Comparison of ENCODE assay signal across 8 mouse cellular contexts in the genomic region with DNA sequence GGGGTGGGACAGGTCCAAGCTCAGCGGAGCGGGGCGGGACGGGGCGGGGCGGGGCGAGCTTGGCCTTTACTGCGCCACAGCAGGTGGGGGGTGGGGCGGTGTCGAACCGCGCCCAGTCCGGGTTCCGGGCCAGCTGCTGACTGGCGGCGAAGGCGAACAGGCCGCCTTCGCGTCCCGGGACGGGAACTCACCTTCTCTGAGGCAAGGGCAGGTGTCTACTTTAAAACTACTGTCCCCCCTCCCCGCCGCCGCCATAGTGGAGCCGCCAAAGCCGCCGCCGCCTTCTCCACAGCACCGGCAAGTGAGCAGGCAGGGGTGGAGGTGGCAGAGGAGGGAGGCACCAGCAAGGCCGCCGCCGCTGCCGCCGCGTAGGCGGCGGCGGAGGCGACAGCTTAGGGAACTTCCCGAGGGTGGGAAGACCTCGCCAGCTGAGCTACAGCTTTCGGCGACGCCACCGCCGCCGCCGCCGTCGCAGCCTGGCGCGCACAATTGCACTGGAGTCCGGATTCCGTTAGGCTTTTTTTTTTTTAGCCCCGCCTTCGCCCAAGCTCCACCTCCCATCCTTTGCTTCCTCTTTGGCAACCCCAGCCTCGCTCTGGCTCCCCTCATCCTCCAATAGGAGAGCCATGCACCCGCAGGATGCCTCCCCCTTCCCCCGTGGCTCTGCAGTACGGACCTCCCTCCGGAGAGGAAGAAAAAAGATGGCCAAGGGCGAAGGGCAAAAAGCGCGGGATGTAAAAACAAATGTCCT. TPM values are rescaled to one million over a fixed set of nuclear protein-coding genes. Genes with fewer than 3 reads are reported as not detected.
DNase-seq lines count a peak whose midpoint lies in the region; ATAC-seq and TF ChIP-seq lines count a peak whose summit lies in the region.

A gene (minus strand): TSS at position 490 of the 751 bp plus-strand sequence.

- H3K27me3 ChIP-seq in megakaryocyte, embryonic 14.5 days (replicated peaks) = peaks cover 6% of the 10 kb centered on the region

- TF ChIP-seq POLR2A in cortical plate, adult 2 months (IDR thresholded peaks at IDR 0.05; ENCODE audit: extremely low read depth, insufficient read depth, low read length) = peak; percentile 46; the same call in 1 of the 2 replicates

- no peaks in the 10 kb centered on the region for H3K9me3 ChIP-seq in megakaryocyte, embryonic 14.5 days

- no peak for TF ChIP-seq CTCF in cortical plate, adult 2 months (IDR thresholded peaks at IDR 0.05; ENCODE audit: extremely low read depth, insufficient read depth, low read length)

- peak within 1 kb of the TSS; percentile 57 for H3K4me3 ChIP-seq in cortical plate, adult 2 months (ENCODE audit: insufficient read depth, low read length)
- H3K4me3 ChIP-seq in megakaryocyte, embryonic 14.5 days (replicated peaks) = peak within 1 kb of the TSS; percentile 93

- peak; percentile 79 to 88 for DNase-seq in gastrocnemius, adult 8-10 months (ENCODE audit: low spot score in 2 of 2)
- DNase-seq in hindlimb bud, embryonic 11.5 days (ENCODE audit: extremely low spot score, low read depth, low spot score) = peak; percentile 63
- DNase-seq in left cerebral cortex, adult 8-10 months (ENCODE audit: low spot score in 2 of 2) = peak; percentile 61 to 92
- peak; percentile 93 to 96 for DNase-seq in right cerebral cortex, postnatal 10 days (ENCODE audit: low spot score in 2 of 2)
- DNase-seq in urinary bladder, postnatal 25 days (ENCODE audit: low spot score) = peak; percentile 70

- peak; percentile 96 for ATAC-seq in activated CD4-positive, CD25-positive, alpha-beta regulatory T cell, adult 4 months

- no peaks in the 10 kb centered on the region for H3K4me1 ChIP-seq in cortical plate, adult 2 months (ENCODE audit: control insufficient read depth, insufficient read depth, low read length)
- peaks cover 9% of the 10 kb centered on the region; the same call in 1 of the 2 replicates for H3K4me1 ChIP-seq in megakaryocyte, embryonic 14.5 days

- H3K36me3 ChIP-seq in megakaryocyte, embryonic 14.5 days (replicated peaks; ENCODE audit: low read length) = peaks cover 2% of the 10 kb centered on the region

- H3K27ac ChIP-seq in cortical plate, adult 2 months (ENCODE audit: insufficient read depth, low read length) = peak within 1 kb of the TSS; percentile 99

RNA-seq across cellular contexts. Expression of the gene that starts here (rescaled TPM):
- polyA plus RNA-seq in activated CD4-positive, CD25-positive, alpha-beta regulatory T cell, adult 4 months (2017; shearing (Covaris generic)) = 1 to 10 TPM; 5.2 to 5.8 TPM
- polyA plus RNA-seq in cortical plate, adult 2 months (2012; rRNA removed) = 6.1 TPM in 2 replicates
- under 1 TPM; 0.22 to 0.94 (median 0.78) TPM for total RNA-seq in gastrocnemius, adult 8-10 months (2022)
- 10 to 100 TPM; 11.4 to 14.7 (median 13.4) TPM for total RNA-seq in left cerebral cortex, adult 8-10 months (2022)
- 0.46 and 3.3 TPM in 2 replicates for polyA plus RNA-seq in megakaryocyte, embryonic 14.5 days (2012; ENCODE audit: insufficient read depth, low replicate concordance)

Comparison
In these comparisons a context has a peak if more than half of its experiments do, and no peak if none do; other contexts are left out.
1. Peak in every context shown above with its lines: DNase-seq, ATAC-seq, H3K4me3 ChIP-seq and H3K27ac ChIP-seq.
2. RNA of the gene that starts here (total RNA-seq): 11.4 to 14.7 TPM in left cerebral cortex, adult 8-10 months; 0.22 to 0.94 TPM in gastrocnemius, adult 8-10 months; every median in the first group is over 4 times any median in the second.
3. Peak in DNase-seq in gastrocnemius, adult 8-10 months; RNA of the gene not detected or under 1 TPM.